Mouse (Mus musculus): ENCODE data around the gene Nccrp1. TPM values are rescaled to one million over a fixed set of nuclear protein-coding genes. Genes with fewer than 3 reads are reported as not detected.

Nccrp1 gene
- polyA plus RNA-seq (2015; fragmentation: Nextera tagmentation; extraction: Ambion mirVana): not detected in 2 replicates

GRCm38 (mm10) chr7:28547154-28547553 is at the start of gene Nccrp1:
TSS of gene Nccrp1 (minus strand) at chr7:28547254.
- no peak within 1 kb of the TSS for H3K9ac ChIP-seq (ENCODE audit: low read length)
- H3K36me3 ChIP-seq (ENCODE audit: control insufficient read depth, insufficient read depth): no peaks in the 10 kb centered on the region
- peak within 1 kb of the TSS; percentile 54 for H3K4me2 ChIP-seq (ENCODE audit: low read depth, low read length)
- no peak for ATAC-seq (replicated peaks; ENCODE audit: extremely low read depth, insufficient read depth, low FRiP score)
- H3K4me3 ChIP-seq (ENCODE audit: low read length): peak within 1 kb of the TSS; percentile 18; the same call in 1 of the 2 replicates
- H3K9me3 ChIP-seq (replicated peaks; ENCODE audit: control insufficient read depth, low read length): no peaks in the 10 kb centered on the region
- H3K27me3 ChIP-seq (ENCODE audit: control insufficient read depth, insufficient read depth, low read length): peaks cover 41% of the 10 kb centered on the region
- H3K27ac ChIP-seq (ENCODE audit: low read length): no peak within 1 kb of the TSS
- H3K4me1 ChIP-seq (ENCODE audit: control insufficient read depth, insufficient read depth, low read length): 0 out of 2 replicates have a peak, but pooled peaks cover 3% of the 10 kb centered on the region
- WGBS: 3% methylated on average over 5 of the region's 5 CpGs

GRCm38 (mm10) chr7:28595751-28596435 is 48.8 kb upstream of the Nccrp1 start:
- H3K4me2 ChIP-seq (ENCODE audit: low read depth, low read length): peak overlapping the region; percentile 83
- no peak overlapping the region for H3K27ac ChIP-seq (ENCODE audit: low read length)
- H3K36me3 ChIP-seq (ENCODE audit: control insufficient read depth, insufficient read depth): no peaks in the 10 kb centered on the region
- 67% methylated on average over 8 of the region's 8 CpGs for WGBS
- H3K4me1 ChIP-seq (ENCODE audit: control insufficient read depth, insufficient read depth, low read length): peaks cover 44% of the 10 kb centered on the region
- no peak overlapping the region; the same call in 1 of the 2 replicates for H3K4me3 ChIP-seq (ENCODE audit: low read length)
- ATAC-seq (replicated peaks; ENCODE audit: extremely low read depth, insufficient read depth, low FRiP score): no peak
- H3K9me3 ChIP-seq (replicated peaks; ENCODE audit: control insufficient read depth, low read length): no peaks in the 10 kb centered on the region
- H3K27me3 ChIP-seq (ENCODE audit: control insufficient read depth, insufficient read depth, low read length): no peaks in the 10 kb centered on the region
- H3K9ac ChIP-seq (ENCODE audit: low read length): peak overlapping the region; percentile 11; the same call in 1 of the 2 replicates

GRCm38 (mm10) chr7:28593206-28594111 is 46.4 kb upstream of the Nccrp1 start:
- no peaks in the 10 kb centered on the region for H3K27me3 ChIP-seq (ENCODE audit: control insufficient read depth, insufficient read depth, low read length)
- ATAC-seq (replicated peaks; ENCODE audit: extremely low read depth, insufficient read depth, low FRiP score): no peak
- H3K9ac ChIP-seq (ENCODE audit: low read length): no peak overlapping the region; the same call in 1 of the 2 replicates
- H3K4me3 ChIP-seq (ENCODE audit: low read length): no peak overlapping the region
- H3K36me3 ChIP-seq (ENCODE audit: control insufficient read depth, insufficient read depth): no peaks in the 10 kb centered on the region
- no peaks in the 10 kb centered on the region for H3K9me3 ChIP-seq (replicated peaks; ENCODE audit: control insufficient read depth, low read length)
- WGBS: 38% methylated on average over 14 of the region's 14 CpGs
- H3K4me1 ChIP-seq (ENCODE audit: control insufficient read depth, insufficient read depth, low read length): peaks cover 46% of the 10 kb centered on the region
- no peak overlapping the region for H3K4me2 ChIP-seq (ENCODE audit: low read depth, low read length)
- peak overlapping the region; percentile 28 for H3K27ac ChIP-seq (ENCODE audit: low read length)

- 50% methylated on average over 1 of the region's 1 CpGs for WGBS
- Histone ChIP-seq H3K27me3 (ENCODE audit: control insufficient read depth, insufficient read depth, low read length) (no peaks in the 10 kb centered on the region), H3K36me3 (ENCODE audit: control insufficient read depth, insufficient read depth) (no peaks in the 10 kb centered on the region), H3K9me3 (replicated peaks; ENCODE audit: control insufficient read depth, low read length) (no peaks in the 10 kb centered on the region), H3K4me3 (ENCODE audit: low read length) (no peak overlapping the region), H3K4me1 (ENCODE audit: control insufficient read depth, insufficient read depth, low read length) (peaks cover 57% of the 10 kb centered on the region), H3K9ac (ENCODE audit: low read length) (no peak overlapping the region), H3K4me2 (ENCODE audit: low read depth, low read length) (no peak overlapping the region), H3K27ac (ENCODE audit: low read length) (no peak overlapping the region)
- no peak for ATAC-seq (replicated peaks; ENCODE audit: extremely low read depth, insufficient read depth, low FRiP score)
Measured at GRCm38 (mm10) chr7:28591862-28592261, 44.8 kb upstream of the Nccrp1 start.

GRCm38 (mm10) chr7:28587644-28588043 is 40.6 kb upstream of the Nccrp1 start:
- Histone ChIP-seq H3K4me1 (ENCODE audit: control insufficient read depth, insufficient read depth, low read length) (peaks cover 53% of the 10 kb centered on the region), H3K9ac (ENCODE audit: low read length) (peak overlapping the region; percentile 27), H3K9me3 (replicated peaks; ENCODE audit: control insufficient read depth, low read length) (no peaks in the 10 kb centered on the region), H3K36me3 (ENCODE audit: control insufficient read depth, insufficient read depth) (no peaks in the 10 kb centered on the region), H3K4me2 (ENCODE audit: low read depth, low read length) (no peak overlapping the region), H3K27me3 (ENCODE audit: control insufficient read depth, insufficient read depth, low read length) (no peaks in the 10 kb centered on the region), H3K4me3 (ENCODE audit: low read length) (no peak overlapping the region), H3K27ac (ENCODE audit: low read length) (peak overlapping the region; percentile 6)
- ATAC-seq (replicated peaks; ENCODE audit: extremely low read depth, insufficient read depth, low FRiP score): peak; percentile 56; the same call in 1 of the 2 replicates

- Histone ChIP-seq H3K4me3 (ENCODE audit: low read length) (no peak overlapping the region), H3K36me3 (ENCODE audit: control insufficient read depth, insufficient read depth) (no peaks in the 10 kb centered on the region), H3K4me2 (ENCODE audit: low read depth, low read length) (no peak overlapping the region), H3K9ac (ENCODE audit: low read length) (0 out of 2 replicates have a peak overlapping the region, but pooled peaks have one; percentile 13), H3K27me3 (ENCODE audit: control insufficient read depth, insufficient read depth, low read length) (no peaks in the 10 kb centered on the region), H3K27ac (ENCODE audit: low read length) (peak overlapping the region; percentile 6), H3K4me1 (ENCODE audit: control insufficient read depth, insufficient read depth, low read length) (peaks cover 45% of the 10 kb centered on the region), H3K9me3 (replicated peaks; ENCODE audit: control insufficient read depth, low read length) (no peaks in the 10 kb centered on the region)
- peak; percentile 1; the same call in 1 of the 2 replicates for ATAC-seq (replicated peaks; ENCODE audit: extremely low read depth, insufficient read depth, low FRiP score)
- WGBS: 41% methylated on average over 6 of the region's 6 CpGs
Measured at GRCm38 (mm10) chr7:28586663-28587411, 39.8 kb upstream of the Nccrp1 start.

GRCm38 (mm10) chr7:28585001-28585400 is 37.9 kb upstream of the Nccrp1 start:
- 0 out of 2 replicates have a peak overlapping the region, but pooled peaks have one; percentile 6 for H3K9ac ChIP-seq (ENCODE audit: low read length)
- H3K36me3 ChIP-seq (ENCODE audit: control insufficient read depth, insufficient read depth): no peaks in the 10 kb centered on the region
- peaks cover 46% of the 10 kb centered on the region for H3K4me1 ChIP-seq (ENCODE audit: control insufficient read depth, insufficient read depth, low read length)
- no peak overlapping the region for H3K4me3 ChIP-seq (ENCODE audit: low read length)
- H3K9me3 ChIP-seq (replicated peaks; ENCODE audit: control insufficient read depth, low read length): no peaks in the 10 kb centered on the region
- no peak for ATAC-seq (replicated peaks; ENCODE audit: extremely low read depth, insufficient read depth, low FRiP score)
- WGBS: 59% methylated on average over 6 of the region's 6 CpGs
- H3K27ac ChIP-seq (ENCODE audit: low read length): no peak overlapping the region
- no peaks in the 10 kb centered on the region for H3K27me3 ChIP-seq (ENCODE audit: control insufficient read depth, insufficient read depth, low read length)
- H3K4me2 ChIP-seq (ENCODE audit: low read depth, low read length): no peak overlapping the region

- no peak for ATAC-seq (replicated peaks; ENCODE audit: extremely low read depth, insufficient read depth, low FRiP score)
- Histone ChIP-seq H3K4me3 (ENCODE audit: low read length) (no peak overlapping the region), H3K27me3 (ENCODE audit: control insufficient read depth, insufficient read depth, low read length) (no peaks in the 10 kb centered on the region), H3K9ac (ENCODE audit: low read length) (no peak overlapping the region), H3K9me3 (replicated peaks; ENCODE audit: control insufficient read depth, low read length) (no peaks in the 10 kb centered on the region), H3K4me2 (ENCODE audit: low read depth, low read length) (no peak overlapping the region), H3K27ac (ENCODE audit: low read length) (peak overlapping the region; percentile 28; the same call in 1 of the 2 replicates), H3K4me1 (ENCODE audit: control insufficient read depth, insufficient read depth, low read length) (peaks cover 51% of the 10 kb centered on the region), H3K36me3 (ENCODE audit: control insufficient read depth, insufficient read depth) (no peaks in the 10 kb centered on the region)
- WGBS: 24% methylated on average over 4 of the region's 4 CpGs
Measured at GRCm38 (mm10) chr7:28584468-28584867, 37.4 kb upstream of the Nccrp1 start.

Measured in heart, embryonic 16.5 days (tissue).